Mouse (Mus musculus): ENCODE measurements around the gene Olfr1135. TPM values are rescaled to one million over a fixed set of nuclear protein-coding genes. Genes with fewer than 3 reads are reported as not detected.

Gene Olfr1135
- polyA plus RNA-seq, 1 experiment from 2014 or later, result not detected

Other genes starting within 250 kb of the Olfr1135 start
- 0.10 TPM in 1 of 2 replicates, not detected in the other for gene Olfr1124, start 243.4 kb downstream of the Olfr1135 start, polyA plus RNA-seq (2014; fragmentation: Nextera tagmentation; extraction: Ambion mirVana)
- gene Olfr1126, start 219.7 kb downstream of the Olfr1135 start, polyA plus RNA-seq (2014; fragmentation: Nextera tagmentation; extraction: Ambion mirVana), result not detected in 2 replicates
- not detected in 2 replicates for gene Pramel7, start 176.6 kb downstream of the Olfr1135 start, polyA plus RNA-seq (2014; fragmentation: Nextera tagmentation; extraction: Ambion mirVana)
- gene Pramel6, start 167.1 kb downstream of the Olfr1135 start, polyA plus RNA-seq (2014; fragmentation: Nextera tagmentation; extraction: Ambion mirVana), result not detected in 2 replicates
- not detected in 2 replicates for gene Olfr153, start 141.9 kb downstream of the Olfr1135 start, polyA plus RNA-seq (2014; fragmentation: Nextera tagmentation; extraction: Ambion mirVana)
- not detected in 2 replicates for gene Olfr1128, start 128.1 kb downstream of the Olfr1135 start, polyA plus RNA-seq (2014; fragmentation: Nextera tagmentation; extraction: Ambion mirVana)
- gene Olfr1129, start 99.8 kb downstream of the Olfr1135 start, polyA plus RNA-seq (2014; fragmentation: Nextera tagmentation; extraction: Ambion mirVana), result not detected in 2 replicates
- gene Olfr1130, start 67.5 kb downstream of the Olfr1135 start, polyA plus RNA-seq (2014; fragmentation: Nextera tagmentation; extraction: Ambion mirVana), result not detected in 2 replicates
- not detected in 2 replicates for gene Olfr1131, start 46.6 kb downstream of the Olfr1135 start, polyA plus RNA-seq (2014; fragmentation: Nextera tagmentation; extraction: Ambion mirVana)
- gene Olfr1132, start 36.1 kb downstream of the Olfr1135 start, polyA plus RNA-seq (2014; fragmentation: Nextera tagmentation; extraction: Ambion mirVana), result not detected in 2 replicates
- gene Olfr1133, start 26.3 kb downstream of the Olfr1135 start, polyA plus RNA-seq (2014; fragmentation: Nextera tagmentation; extraction: Ambion mirVana), result not detected in 2 replicates
- gene Olfr1134, start 15.2 kb downstream of the Olfr1135 start, polyA plus RNA-seq (2014; fragmentation: Nextera tagmentation; extraction: Ambion mirVana), result not detected in 2 replicates
- not detected in 2 replicates for gene Olfr1136, start 20.3 kb upstream of the Olfr1135 start, polyA plus RNA-seq (2014; fragmentation: Nextera tagmentation; extraction: Ambion mirVana)
- gene Olfr1137, start 39.5 kb upstream of the Olfr1135 start, polyA plus RNA-seq (2014; fragmentation: Nextera tagmentation; extraction: Ambion mirVana), result not detected in 2 replicates
- not detected in 2 replicates for gene Olfr1138, start 66.3 kb upstream of the Olfr1135 start, polyA plus RNA-seq (2014; fragmentation: Nextera tagmentation; extraction: Ambion mirVana)
- gene Olfr1140, start 70.1 kb upstream of the Olfr1135 start, polyA plus RNA-seq (2014; fragmentation: Nextera tagmentation; extraction: Ambion mirVana), result not detected in 2 replicates
- not detected in 2 replicates for gene Olfr1141, start 80.3 kb upstream of the Olfr1135 start, polyA plus RNA-seq (2014; fragmentation: Nextera tagmentation; extraction: Ambion mirVana)
- not detected in 2 replicates for gene Olfr152, start 105.8 kb upstream of the Olfr1135 start, polyA plus RNA-seq (2014; fragmentation: Nextera tagmentation; extraction: Ambion mirVana)
- gene Olfr1143, start 126.9 kb upstream of the Olfr1135 start, polyA plus RNA-seq (2014; fragmentation: Nextera tagmentation; extraction: Ambion mirVana), result not detected in 2 replicates
- gene Olfr1145, start 136.2 kb upstream of the Olfr1135 start, polyA plus RNA-seq (2014; fragmentation: Nextera tagmentation; extraction: Ambion mirVana), result not detected in 2 replicates
- gene Olfr1148, start 156.9 kb upstream of the Olfr1135 start, polyA plus RNA-seq (2014; fragmentation: Nextera tagmentation; extraction: Ambion mirVana), result not detected in 2 replicates
- gene Olfr1150-ps1, start 170.3 kb upstream of the Olfr1135 start, polyA plus RNA-seq (2014; fragmentation: Nextera tagmentation; extraction: Ambion mirVana), result not detected in 2 replicates
- not detected in 2 replicates for gene Olfr1151, start 182.2 kb upstream of the Olfr1135 start, polyA plus RNA-seq (2014; fragmentation: Nextera tagmentation; extraction: Ambion mirVana)
- not detected in 2 replicates for gene Olfr1152, start 192.8 kb upstream of the Olfr1135 start, polyA plus RNA-seq (2014; fragmentation: Nextera tagmentation; extraction: Ambion mirVana)
- gene Olfr1153, start 221.3 kb upstream of the Olfr1135 start, polyA plus RNA-seq (2014; fragmentation: Nextera tagmentation; extraction: Ambion mirVana), result not detected in 2 replicates
- gene Olfr1154, start 231.5 kb upstream of the Olfr1135 start, polyA plus RNA-seq (2014; fragmentation: Nextera tagmentation; extraction: Ambion mirVana), result not detected in 2 replicates

Data from kidney, embryonic 14.5 days (tissue).